Mouse (Mus musculus): Measurements from ENCODE around the gene Zfp341.

The Zfp341 gene

GRCm38 (mm10) chr2:154676653-154677609 is 63.8 kb downstream of the Zfp341 start:
- DNase-seq (ENCODE audit: low spot score in 2 of 2), result peak; percentile 54 to 68

- DNase-seq (ENCODE audit: low spot score in 2 of 2), result peak; percentile 93 to 95
Measured at GRCm38 (mm10) chr2:154677651-154678139, 64.6 kb downstream of the Zfp341 start.

GRCm38 (mm10) chr2:154678995-154679394 is 65.9 kb downstream of the Zfp341 start:
- DNase-seq (ENCODE audit: low spot score in 2 of 2), result no peak

GRCm38 (mm10) chr2:154680337-154680736 is 67.2 kb downstream of the Zfp341 start:
- DNase-seq (ENCODE audit: low spot score in 2 of 2), result no peak

- DNase-seq (ENCODE audit: low spot score in 2 of 2), result no peak
Measured at GRCm38 (mm10) chr2:154680941-154681340, 67.8 kb downstream of the Zfp341 start.

GRCm38 (mm10) chr2:154682712-154683111 is 69.6 kb downstream of the Zfp341 start:
- DNase-seq (ENCODE audit: low spot score in 2 of 2), result no peak

GRCm38 (mm10) chr2:154684901-154685470 is 71.9 kb downstream of the Zfp341 start:
- no peak for DNase-seq (ENCODE audit: low spot score in 2 of 2)

- DNase-seq (ENCODE audit: low spot score in 2 of 2), result no peak
Measured at GRCm38 (mm10) chr2:154685772-154686171, 72.7 kb downstream of the Zfp341 start.

GRCm38 (mm10) chr2:154686819-154687218 is 73.7 kb downstream of the Zfp341 start:
- DNase-seq (ENCODE audit: low spot score in 2 of 2), result no peak

GRCm38 (mm10) chr2:154689391-154689790 is 76.3 kb downstream of the Zfp341 start:
- DNase-seq (ENCODE audit: low spot score in 2 of 2), result no peak

GRCm38 (mm10) chr2:154690959-154691358 is 77.9 kb downstream of the Zfp341 start:
- no peak for DNase-seq (ENCODE audit: low spot score in 2 of 2)

- DNase-seq (ENCODE audit: low spot score in 2 of 2), result no peak
Measured at GRCm38 (mm10) chr2:154693186-154693940, 80.3 kb downstream of the Zfp341 start.

- DNase-seq (ENCODE audit: low spot score in 2 of 2), result no peak
Measured at GRCm38 (mm10) chr2:154693941-154694256, 80.8 kb downstream of the Zfp341 start.

- DNase-seq (ENCODE audit: low spot score in 2 of 2), result peak; percentile 66 to 68
Measured at GRCm38 (mm10) chr2:154695690-154696089, 82.6 kb downstream of the Zfp341 start.
